Mouse (Mus musculus): ENCODE measurements around the gene Olfr127.

GRCm38 (mm10) chr17:37952979-37953378, 52.7 kb downstream of the Olfr127 start, which contains the start of gene Olfr761:
- TF ChIP-seq POLR2A (IDR thresholded peaks at IDR 0.05; ENCODE audit: low read depth, low read length) (no peak), CTCF (conservative IDR thresholded peaks at IDR 0.05 in 1 of 2, IDR thresholded peaks at IDR 0.05 in 1 of 2; ENCODE audit: low read depth in 2 of 2, low read length in 2 of 2) (no peak), MAZ (IDR thresholded peaks at IDR 0.05; ENCODE audit: low read depth, low read length) (no peak)

All from CH12.LX (cell line).